ENCODE assay signal across 11 mouse cellular contexts in the genomic region with DNA sequence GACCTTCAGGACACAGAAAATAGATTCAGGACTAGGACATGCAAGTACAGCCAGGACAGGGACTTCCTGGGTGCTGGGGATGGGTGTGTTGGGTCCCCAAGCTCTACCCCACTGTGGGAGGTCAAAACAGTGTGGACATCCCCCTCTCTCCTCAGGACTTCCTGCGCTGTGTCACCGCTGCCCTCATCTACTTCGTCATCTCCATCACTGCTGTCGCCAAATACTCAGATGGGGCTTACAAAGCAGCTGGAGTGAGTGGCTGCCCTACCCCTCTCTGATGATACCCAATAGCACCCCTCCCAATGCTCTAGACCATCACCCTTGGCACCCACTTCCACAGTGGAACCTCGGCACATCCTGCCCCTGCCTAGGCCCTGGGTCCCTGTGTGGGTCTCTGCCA. TPM values are rescaled to one million over a fixed set of nuclear protein-coding genes. Genes with fewer than 3 reads are reported as not detected.
"Had no signal": no experiment of that assay in that cellular context is flagged by ENCODE, and none has a peak within 500 bp of the region (broad histone marks: within the 10 kb centered on the region; RNA-seq: fewer than 3 reads in every experiment).

No protein-coding gene starts in this region.

RNA-seq across cellular contexts. Expression of a gene that starts 22.6 kb away (rescaled TPM):
- total RNA-seq: left cerebral cortex, postnatal 10 days; left cerebral cortex, postnatal 14 days; left cerebral cortex, postnatal 25 days; left cerebral cortex, postnatal 36 days; left cerebral cortex, postnatal 4 days; liver, adult 2 months; megakaryocyte progenitor cell, adult 5-6 weeks; megakaryocyte, adult 5-6 weeks; megakaryocyte-erythroid progenitor cell, adult 5-6 weeks; midbrain, postnatal 0 days; monocyte, adult 5-6 weeks had no signal

RNA-seq across cellular contexts. Expression of a gene that starts 23.3 kb away (rescaled TPM):
- total RNA-seq: left cerebral cortex, postnatal 10 days; left cerebral cortex, postnatal 14 days; left cerebral cortex, postnatal 25 days; left cerebral cortex, postnatal 36 days; left cerebral cortex, postnatal 4 days; liver, adult 2 months; megakaryocyte progenitor cell, adult 5-6 weeks; megakaryocyte, adult 5-6 weeks; megakaryocyte-erythroid progenitor cell, adult 5-6 weeks; midbrain, postnatal 0 days; monocyte, adult 5-6 weeks had no signal

RNA-seq across cellular contexts. Expression of a gene that starts 34.7 kb away (rescaled TPM):
- total RNA-seq: left cerebral cortex, postnatal 10 days; left cerebral cortex, postnatal 14 days; left cerebral cortex, postnatal 25 days; left cerebral cortex, postnatal 36 days; left cerebral cortex, postnatal 4 days; liver, adult 2 months; megakaryocyte progenitor cell, adult 5-6 weeks; megakaryocyte, adult 5-6 weeks; megakaryocyte-erythroid progenitor cell, adult 5-6 weeks; midbrain, postnatal 0 days; monocyte, adult 5-6 weeks had no signal

RNA-seq across cellular contexts. Expression of a gene that starts 34.7 kb away (rescaled TPM):
- total RNA-seq: left cerebral cortex, postnatal 10 days; left cerebral cortex, postnatal 14 days; left cerebral cortex, postnatal 25 days; left cerebral cortex, postnatal 36 days; left cerebral cortex, postnatal 4 days; liver, adult 2 months; megakaryocyte progenitor cell, adult 5-6 weeks; megakaryocyte, adult 5-6 weeks; megakaryocyte-erythroid progenitor cell, adult 5-6 weeks; midbrain, postnatal 0 days; monocyte, adult 5-6 weeks had no signal
